Mouse (Mus musculus) cerebellum, postnatal 10 days (tissue): Measurements from ENCODE around the gene Bcas3.

Experiments
- DNase-seq, 2 experiments: peaks; one replicate each; pipeline ENCODE4 v3.0.0; 2021; ENCODE audit warnings: mixed read lengths in 2 of 2

The Bcas3 gene

GRCm38 (mm10) chr11:85760486-85761141 lies 407.6 kb downstream of the Bcas3 start:
- DNase-seq: peak; percentile 34 to 41

- DNase-seq: no peak
Measured at GRCm38 (mm10) chr11:85761170-85761569, 408.2 kb downstream of the Bcas3 start.

GRCm38 (mm10) chr11:85763655-85764054 lies 410.7 kb downstream of the Bcas3 start:
- DNase-seq: no peak

- DNase-seq: peak; percentile 21 to 37
Measured at GRCm38 (mm10) chr11:85766106-85766723, 413.2 kb downstream of the Bcas3 start.

- no peak for DNase-seq
Measured at GRCm38 (mm10) chr11:85766811-85767210, 413.8 kb downstream of the Bcas3 start.

GRCm38 (mm10) chr11:85769740-85770139 lies 416.8 kb downstream of the Bcas3 start:
- DNase-seq: no peak

GRCm38 (mm10) chr11:85773391-85773790 lies 420.4 kb downstream of the Bcas3 start:
- DNase-seq: no peak

- DNase-seq: no peak
Measured at GRCm38 (mm10) chr11:85774707-85775106, 421.7 kb downstream of the Bcas3 start.

GRCm38 (mm10) chr11:85775492-85775891 lies 422.5 kb downstream of the Bcas3 start:
- no peak for DNase-seq

- DNase-seq: no peak
Measured at GRCm38 (mm10) chr11:85776861-85777360, 423.9 kb downstream of the Bcas3 start.

- DNase-seq: no peak
Measured at GRCm38 (mm10) chr11:85777950-85778349, 425.0 kb downstream of the Bcas3 start.

GRCm38 (mm10) chr11:85780303-85780702 lies 427.3 kb downstream of the Bcas3 start:
- no peak for DNase-seq

- DNase-seq: peak in 1 of 2 experiments; percentile 19
Measured at GRCm38 (mm10) chr11:85786113-85786718, 433.2 kb downstream of the Bcas3 start.

GRCm38 (mm10) chr11:85789750-85790149 lies 436.8 kb downstream of the Bcas3 start:
- no peak for DNase-seq

- DNase-seq: no peak
Measured at GRCm38 (mm10) chr11:85790267-85790666, 437.3 kb downstream of the Bcas3 start.

GRCm38 (mm10) chr11:85791212-85791611 lies 438.2 kb downstream of the Bcas3 start:
- DNase-seq: no peak

GRCm38 (mm10) chr11:85792534-85793215 lies 439.7 kb downstream of the Bcas3 start:
- no peak for DNase-seq

- no peak for DNase-seq
Measured at GRCm38 (mm10) chr11:85799456-85799855, 446.5 kb downstream of the Bcas3 start.

- DNase-seq: no peak
Measured at GRCm38 (mm10) chr11:85799856-85800255, 446.9 kb downstream of the Bcas3 start.

- DNase-seq: no peak
Measured at GRCm38 (mm10) chr11:85800380-85800779, 447.4 kb downstream of the Bcas3 start.

GRCm38 (mm10) chr11:85804048-85804447 lies 451.1 kb downstream of the Bcas3 start:
- no peak for DNase-seq

- no peak for DNase-seq
Measured at GRCm38 (mm10) chr11:85805779-85806178, 452.8 kb downstream of the Bcas3 start.

- DNase-seq: no peak
Measured at GRCm38 (mm10) chr11:85807353-85807752, 454.4 kb downstream of the Bcas3 start.
